ENCODE assay signal across 17 mouse cellular contexts in genomic region chr2:178712391-178712892, GRCm38 (mm10).
A peak's percentile ranks its signal among the peaks of the same experiment; 100 is the strongest.
DNase-seq lines count a peak whose midpoint lies in the region; ATAC-seq lines count a peak whose summit lies in the region.
"Had no signal": no experiment of that assay in that cellular context is flagged by ENCODE, and none has a peak within 500 bp of the region (broad histone marks: within the 10 kb centered on the region; RNA-seq: fewer than 3 reads in every experiment).

No protein-coding gene starts in this region.

- no peak overlapping the region for H3K4me3 ChIP-seq in forebrain, embryonic 11.5 days (ENCODE audit: low read depth, low read length)
- no peak overlapping the region for H3K4me3 ChIP-seq in forebrain, embryonic 15.5 days
- no peak overlapping the region for H3K4me3 ChIP-seq in kidney, embryonic 16.5 days (ENCODE audit: low read length)
- no peak overlapping the region for H3K4me3 ChIP-seq in midbrain, embryonic 11.5 days (ENCODE audit: low read depth, low read length)
- H3K4me3 ChIP-seq in midbrain, embryonic 15.5 days = no peak overlapping the region
- H3K4me3 ChIP-seq: embryonic facial prominence, embryonic 13.5 days; gastrocnemius, adult 2 months; heart, embryonic 12.5 days; hindbrain, embryonic 15.5 days had no signal

- 45% methylated on average over 9 of the region's 9 CpGs for WGBS in forebrain, embryonic 11.5 days
- 47% methylated on average over 9 of the region's 9 CpGs for WGBS in forebrain, embryonic 15.5 days
- 40% methylated on average over 9 of the region's 9 CpGs for WGBS in kidney, embryonic 16.5 days
- WGBS in midbrain, embryonic 11.5 days = 50% methylated on average over 9 of the region's 9 CpGs
- WGBS in midbrain, embryonic 15.5 days = 45% methylated on average over 9 of the region's 9 CpGs

- 0 out of 2 replicates have a peak, but pooled peaks cover 2% of the 10 kb centered on the region for H3K4me1 ChIP-seq in forebrain, embryonic 11.5 days (replicated peaks; ENCODE audit: control insufficient read depth, insufficient read depth, low read length)
- H3K4me1 ChIP-seq in forebrain, embryonic 15.5 days = peaks cover 5% of the 10 kb centered on the region; the same call in 1 of the 2 replicates
- peaks cover 7% of the 10 kb centered on the region; the same call in 1 of the 2 replicates for H3K4me1 ChIP-seq in kidney, embryonic 16.5 days (ENCODE audit: insufficient read depth, low read length)
- no peaks in the 10 kb centered on the region for H3K4me1 ChIP-seq in midbrain, embryonic 11.5 days (ENCODE audit: control insufficient read depth, insufficient read depth, low read length)
- H3K4me1 ChIP-seq in midbrain, embryonic 15.5 days = no peaks in the 10 kb centered on the region; the same call in 1 of the 2 replicates
- H3K4me1 ChIP-seq: embryonic facial prominence, embryonic 13.5 days; heart, embryonic 12.5 days; hindbrain, embryonic 15.5 days had no signal

- peak; percentile 45; the same call in 1 of the 2 replicates for ATAC-seq in forebrain, embryonic 11.5 days (replicated peaks; ENCODE audit: low FRiP score)
- no peak for ATAC-seq in forebrain, embryonic 15.5 days (replicated peaks)
- peak; percentile 65 for ATAC-seq in kidney, embryonic 16.5 days (ENCODE audit: low FRiP score, low TSS enrichment)
- ATAC-seq in midbrain, embryonic 11.5 days (ENCODE audit: low FRiP score) = no peak
- ATAC-seq in midbrain, embryonic 15.5 days (replicated peaks) = no peak

- H3K4me2 ChIP-seq in forebrain, embryonic 11.5 days (ENCODE audit: low read depth, low read length, severe bottlenecking) = no peak overlapping the region
- no peak overlapping the region for H3K4me2 ChIP-seq in forebrain, embryonic 15.5 days (replicated peaks)
- H3K4me2 ChIP-seq in kidney, embryonic 16.5 days (replicated peaks; ENCODE audit: low read depth, low read length) = no peak overlapping the region
- H3K4me2 ChIP-seq in midbrain, embryonic 11.5 days = no peak overlapping the region
- no peak overlapping the region for H3K4me2 ChIP-seq in midbrain, embryonic 15.5 days
- H3K4me2 ChIP-seq: embryonic facial prominence, embryonic 13.5 days; heart, embryonic 12.5 days; hindbrain, embryonic 15.5 days had no signal

- H3K36me3 ChIP-seq in forebrain, embryonic 11.5 days (ENCODE audit: control insufficient read depth, insufficient read depth, low read length) = no peaks in the 10 kb centered on the region
- H3K36me3 ChIP-seq in forebrain, embryonic 15.5 days = no peaks in the 10 kb centered on the region
- no peaks in the 10 kb centered on the region for H3K36me3 ChIP-seq in kidney, embryonic 16.5 days (ENCODE audit: insufficient read depth, low read length)
- no peaks in the 10 kb centered on the region for H3K36me3 ChIP-seq in midbrain, embryonic 11.5 days (ENCODE audit: control insufficient read depth, insufficient read depth, low read length)
- no peaks in the 10 kb centered on the region for H3K36me3 ChIP-seq in midbrain, embryonic 15.5 days (replicated peaks)
- H3K36me3 ChIP-seq: embryonic facial prominence, embryonic 13.5 days; heart, embryonic 12.5 days; hindbrain, embryonic 15.5 days had no signal

- no peak overlapping the region for H3K27ac ChIP-seq in forebrain, embryonic 11.5 days (ENCODE audit: low read depth, low read length)
- H3K27ac ChIP-seq in forebrain, embryonic 15.5 days (replicated peaks) = no peak overlapping the region
- H3K27ac ChIP-seq in kidney, embryonic 16.5 days (ENCODE audit: low read length) = no peak overlapping the region
- no peak overlapping the region for H3K27ac ChIP-seq in midbrain, embryonic 11.5 days (ENCODE audit: low read depth, low read length)
- no peak overlapping the region for H3K27ac ChIP-seq in midbrain, embryonic 15.5 days
- H3K27ac ChIP-seq: embryonic facial prominence, embryonic 13.5 days; gastrocnemius, adult 2 months; hindbrain, embryonic 15.5 days had no signal

- DNase-seq in forebrain, embryonic 11.5 days (ENCODE audit: low spot score) = no peak
- no peak for DNase-seq in kidney, adult 9 months
- DNase-seq in midbrain, embryonic 11.5 days (ENCODE audit: low spot score, missing footprints) = peak; percentile 82
- no peak for DNase-seq in right cerebral cortex, postnatal 10 days (ENCODE audit: low spot score in 2 of 2)
- DNase-seq: adrenal gland, adult 2 months; adrenal gland, postnatal 25 days; cerebellum, adult 18-20 months; cerebellum, adult 9-11 months; cerebellum, postnatal 36 days; gastrocnemius, adult 2 months; gastrocnemius, postnatal 25 days had no signal

- no peaks in the 10 kb centered on the region for H3K27me3 ChIP-seq in forebrain, embryonic 11.5 days (ENCODE audit: control insufficient read depth, insufficient read depth, low read length)
- no peaks in the 10 kb centered on the region for H3K27me3 ChIP-seq in forebrain, embryonic 15.5 days
- no peaks in the 10 kb centered on the region for H3K27me3 ChIP-seq in kidney, embryonic 16.5 days (ENCODE audit: insufficient read depth, low read length)
- no peaks in the 10 kb centered on the region for H3K27me3 ChIP-seq in midbrain, embryonic 11.5 days (ENCODE audit: control insufficient read depth, insufficient read depth, low read length)
- H3K27me3 ChIP-seq in midbrain, embryonic 15.5 days (replicated peaks) = no peaks in the 10 kb centered on the region
- H3K27me3 ChIP-seq: embryonic facial prominence, embryonic 13.5 days; heart, embryonic 12.5 days; hindbrain, embryonic 15.5 days had no signal

- no peaks in the 10 kb centered on the region for H3K9me3 ChIP-seq in forebrain, embryonic 11.5 days (ENCODE audit: control insufficient read depth, low read length)
- H3K9me3 ChIP-seq in forebrain, embryonic 15.5 days = no peaks in the 10 kb centered on the region
- H3K9me3 ChIP-seq in kidney, embryonic 16.5 days (ENCODE audit: low read length) = no peaks in the 10 kb centered on the region
- H3K9me3 ChIP-seq in midbrain, embryonic 11.5 days (ENCODE audit: control insufficient read depth, low read length) = no peaks in the 10 kb centered on the region
- H3K9me3 ChIP-seq in midbrain, embryonic 15.5 days = no peaks in the 10 kb centered on the region
- H3K9me3 ChIP-seq: embryonic facial prominence, embryonic 13.5 days; heart, embryonic 12.5 days; hindbrain, embryonic 15.5 days had no signal

- H3K9ac ChIP-seq in forebrain, embryonic 11.5 days (ENCODE audit: low read length) = no peak overlapping the region
- no peak overlapping the region for H3K9ac ChIP-seq in forebrain, embryonic 15.5 days (replicated peaks)
- no peak overlapping the region for H3K9ac ChIP-seq in kidney, embryonic 16.5 days (replicated peaks; ENCODE audit: low read length)
- H3K9ac ChIP-seq in midbrain, embryonic 11.5 days (ENCODE audit: low read length) = no peak overlapping the region
- no peak overlapping the region for H3K9ac ChIP-seq in midbrain, embryonic 15.5 days
- H3K9ac ChIP-seq: embryonic facial prominence, embryonic 13.5 days; heart, embryonic 12.5 days; hindbrain, embryonic 15.5 days had no signal

Comparison
In these comparisons a context has a peak if more than half of its experiments do, and no peak if none do; other contexts are left out.
1. ATAC-seq: peak in forebrain, embryonic 11.5 days (single experiment) and kidney, embryonic 16.5 days (single experiment); none in forebrain, embryonic 15.5 days (single experiment), midbrain, embryonic 11.5 days (single experiment) and midbrain, embryonic 15.5 days (single experiment).